In genomic region chr1:133240881-133241280, GRCm38 (mm10) we compare ENCODE assay signal across 10 mouse cellular contexts.
DNase-seq lines count a peak whose midpoint lies in the region; ATAC-seq and TF ChIP-seq lines count a peak whose summit lies in the region.
"Had no signal": no experiment of that assay in that cellular context is flagged by ENCODE, and none has a peak within 500 bp of the region (broad histone marks: within the 10 kb centered on the region; RNA-seq: fewer than 3 reads in every experiment).

No protein-coding gene starts in this region.

- no peak overlapping the region for H3K4me2 ChIP-seq in heart, embryonic 14.5 days (ENCODE audit: low read length)
- no peak overlapping the region for H3K4me2 ChIP-seq in stomach, postnatal 0 days (replicated peaks; ENCODE audit: low read depth)
- no peak overlapping the region for H3K4me2 ChIP-seq in hindbrain, postnatal 0 days (ENCODE audit: low read depth, low read length)

- no peak for TF ChIP-seq CTCF in stomach, postnatal 0 days (IDR thresholded peaks at IDR 0.05; ENCODE audit: low read depth)
- TF ChIP-seq CTCF in hindbrain, postnatal 0 days (IDR thresholded peaks at IDR 0.05; ENCODE audit: low read depth) = no peak

- H3K27ac ChIP-seq in heart, embryonic 14.5 days (replicated peaks in 1 of 2; ENCODE audit: control insufficient read depth in 1 of 2, insufficient read depth in 1 of 2, low read depth in 2 of 2, low read length in 2 of 2) = peak overlapping the region; percentile 5 to 36; a peak in 3 of 4 replicates
- peak overlapping the region; percentile 61 for H3K27ac ChIP-seq in stomach, postnatal 0 days (replicated peaks)
- no peak overlapping the region for H3K27ac ChIP-seq in hindbrain, postnatal 0 days

- peak; percentile 44 for DNase-seq in ovary, postnatal 36 days (ENCODE audit: low spot score)
- no peak for DNase-seq in ovary, postnatal 10 days (ENCODE audit: low spot score)
- DNase-seq in kidney, postnatal 25 days = peak; percentile 62 to 81
- DNase-seq in stomach, postnatal 0 days (ENCODE audit: low spot score) = peak; percentile 51
- no peak for DNase-seq in spleen, adult 18-20 months
- DNase-seq in left cerebral cortex, postnatal 14 days (ENCODE audit: low spot score in 2 of 2) = no peak
- no peak for DNase-seq in hindbrain, postnatal 0 days (ENCODE audit: low spot score)
- DNase-seq: embryo, embryonic 11 days; right cerebral cortex, postnatal 14 days had no signal

- H3K36me3 ChIP-seq in heart, embryonic 14.5 days (ENCODE audit: control insufficient read depth, insufficient read depth, low read length) = no peaks in the 10 kb centered on the region
- no peaks in the 10 kb centered on the region for H3K36me3 ChIP-seq in stomach, postnatal 0 days (ENCODE audit: control insufficient read depth, insufficient read depth, low read length)
- no peaks in the 10 kb centered on the region for H3K36me3 ChIP-seq in hindbrain, postnatal 0 days (ENCODE audit: insufficient read depth, low read length)

- H3K27me3 ChIP-seq in heart, embryonic 14.5 days (ENCODE audit: control insufficient read depth, insufficient read depth, low read length) = no peaks in the 10 kb centered on the region
- H3K27me3 ChIP-seq in stomach, postnatal 0 days (ENCODE audit: control insufficient read depth, insufficient read depth, low read length) = no peaks in the 10 kb centered on the region
- no peaks in the 10 kb centered on the region for H3K27me3 ChIP-seq in hindbrain, postnatal 0 days (ENCODE audit: insufficient read depth, low read length)

- no peak for TF ChIP-seq EP300 in stomach, postnatal 0 days (optimal IDR thresholded peaks at IDR 0.05)

- H3K9me3 ChIP-seq in heart, embryonic 14.5 days (ENCODE audit: control insufficient read depth, low read length) = peaks cover 4% of the 10 kb centered on the region; the same call in 1 of the 2 replicates
- H3K9me3 ChIP-seq in stomach, postnatal 0 days (ENCODE audit: control insufficient read depth, low read length) = no peaks in the 10 kb centered on the region
- H3K9me3 ChIP-seq in hindbrain, postnatal 0 days (ENCODE audit: low read length) = no peaks in the 10 kb centered on the region

- H3K9ac ChIP-seq in heart, embryonic 14.5 days (ENCODE audit: low read length) = no peak overlapping the region
- H3K9ac ChIP-seq in stomach, postnatal 0 days (ENCODE audit: low read length) = no peak overlapping the region
- H3K9ac ChIP-seq in hindbrain, postnatal 0 days (replicated peaks; ENCODE audit: low read length) = no peak overlapping the region

- H3K4me3 ChIP-seq in heart, embryonic 14.5 days (ENCODE audit: control insufficient read depth in 1 of 2, insufficient read depth in 1 of 2, low read depth in 1 of 2, low read length in 2 of 2) = no peak overlapping the region
- H3K4me3 ChIP-seq in stomach, postnatal 0 days (ENCODE audit: low read depth, low read length) = no peak overlapping the region
- no peak overlapping the region for H3K4me3 ChIP-seq in hindbrain, postnatal 0 days (ENCODE audit: low read length)

- intact Hi-C loops in left cerebral cortex, postnatal 14 days (cut with DNase I) = no loop called here

- ATAC-seq in heart, embryonic 14.5 days (ENCODE audit: insufficient number of reproducible peaks, insufficient read depth, low FRiP score, low read depth) = no peak
- ATAC-seq in stomach, postnatal 0 days (ENCODE audit: low FRiP score, low TSS enrichment) = 0 out of 2 replicates have a peak, but pooled peaks have one; percentile 11
- no peak for ATAC-seq in hindbrain, postnatal 0 days

- WGBS in heart, embryonic 14.5 days = 27% methylated on average over 3 of the region's 3 CpGs
- 24% methylated on average over 3 of the region's 3 CpGs for WGBS in stomach, postnatal 0 days
- 68% methylated on average over 3 of the region's 3 CpGs for WGBS in hindbrain, postnatal 0 days

- H3K4me1 ChIP-seq in heart, embryonic 14.5 days (ENCODE audit: control insufficient read depth in 2 of 2, insufficient read depth in 2 of 2, low read length in 2 of 2) = peaks cover 54 to 75% of the 10 kb centered on the region in 2 experiments
- peaks cover 29% of the 10 kb centered on the region for H3K4me1 ChIP-seq in stomach, postnatal 0 days (replicated peaks; ENCODE audit: control insufficient read depth, insufficient read depth)
- peaks cover 3% of the 10 kb centered on the region; the same call in 1 of the 2 replicates for H3K4me1 ChIP-seq in hindbrain, postnatal 0 days (ENCODE audit: insufficient read depth, low read length)

Comparison
In these comparisons a context has a peak if more than half of its experiments do, and no peak if none do; other contexts are left out.
1. DNase-seq: peak in ovary, postnatal 36 days (single experiment), kidney, postnatal 25 days (2 of 2) and stomach, postnatal 0 days (single experiment); none in ovary, postnatal 10 days (single experiment), spleen, adult 18-20 months (0 of 2), left cerebral cortex, postnatal 14 days (0 of 2) and hindbrain, postnatal 0 days (single experiment).